Mouse (Mus musculus): ENCODE measurements around the gene Gjb3. TPM values are rescaled to one million over a fixed set of nuclear protein-coding genes. Genes with fewer than 3 reads are reported as not detected.

The Gjb3 gene
- polyA plus RNA-seq, 1 experiment = 1.8 TPM

DNA sequence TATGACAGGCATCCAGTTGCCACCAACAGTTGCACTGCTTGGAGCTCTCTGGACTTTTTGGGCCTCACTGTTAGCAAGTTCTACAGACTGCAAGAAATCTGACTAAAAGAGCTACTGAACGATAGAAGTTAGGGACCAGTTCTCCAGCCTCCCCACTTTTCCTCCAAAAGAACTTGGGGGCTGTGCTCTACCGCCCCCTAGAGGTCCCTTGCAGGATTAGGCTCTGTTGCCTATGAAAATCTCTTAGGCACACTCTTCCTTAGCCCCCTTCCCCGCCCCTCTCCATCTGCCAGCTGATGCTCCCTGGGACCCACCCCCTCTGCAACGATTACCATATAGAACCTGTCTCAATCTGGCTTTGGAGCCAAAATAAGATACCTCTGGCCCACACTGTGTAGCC, 32.7 kb upstream of the Gjb3 start:
- Histone ChIP-seq H3K79me3 (ENCODE audit: low read depth) (no peaks in the 10 kb centered on the region), H3K27me3 (ENCODE audit: control insufficient read depth, insufficient read depth, insufficient read length) (peaks cover 3% of the 10 kb centered on the region), H3K36me3 (ENCODE audit: control insufficient read depth, insufficient read depth) (no peaks in the 10 kb centered on the region), H3K4me3 (ENCODE audit: insufficient read depth, poor library complexity, severe bottlenecking) (no peak overlapping the region), H3ac (ENCODE audit: control insufficient read depth, insufficient read length, low read depth) (no peak overlapping the region), H3K79me2 (ENCODE audit: control insufficient read depth, insufficient read depth) (no peaks in the 10 kb centered on the region)
- TF ChIP-seq CEBPB (IDR thresholded peaks at IDR 0.05; ENCODE audit: low read depth) (no peak), MYOG (IDR thresholded peaks at IDR 0.05; ENCODE audit: control insufficient read depth, extremely low read depth, insufficient read length) (no peak), USF1 (IDR thresholded peaks at IDR 0.05; ENCODE audit: low read depth) (no peak), MAX (IDR thresholded peaks at IDR 0.05) (no peak), MYOD1 (IDR thresholded peaks at IDR 0.05; ENCODE audit: control insufficient read depth, insufficient read length, low read depth) (no peak), CTCF (IDR thresholded peaks at IDR 0.05; ENCODE audit: control insufficient read depth, insufficient read depth, insufficient read length) (no peak), FOSL1 (IDR thresholded peaks at IDR 0.05; ENCODE audit: insufficient read depth, low read length, poor library complexity, severe bottlenecking) (no peak)

DNA sequence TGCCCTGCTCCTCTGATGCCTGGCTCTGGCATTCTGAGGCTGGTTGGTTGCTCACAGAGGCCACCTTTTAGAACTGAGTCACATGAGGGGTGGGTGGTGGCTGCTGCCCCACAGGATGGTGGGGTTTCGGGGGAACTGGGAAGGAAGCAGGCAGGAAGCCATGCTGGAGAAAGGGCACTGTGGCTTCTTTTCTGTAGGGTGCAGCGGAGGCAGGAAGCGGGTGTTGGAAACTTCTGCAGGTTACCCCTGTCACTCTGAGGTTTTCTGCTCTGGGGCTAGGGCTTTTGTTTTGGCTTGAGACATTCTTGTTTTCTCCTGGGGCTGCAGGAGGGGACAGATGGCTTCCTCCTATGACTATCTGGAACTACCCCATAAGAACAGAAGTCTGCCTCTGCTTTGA, 31.9 kb upstream of the Gjb3 start:
- TF ChIP-seq USF1 (IDR thresholded peaks at IDR 0.05; ENCODE audit: low read depth) = no peak
- H3ac ChIP-seq (ENCODE audit: control insufficient read depth, insufficient read length, low read depth) = no peak overlapping the region
- no peaks in the 10 kb centered on the region for H3K79me2 ChIP-seq (ENCODE audit: control insufficient read depth, insufficient read depth)
- no peaks in the 10 kb centered on the region for H3K36me3 ChIP-seq (ENCODE audit: control insufficient read depth, insufficient read depth)
- no peak overlapping the region for H3K4me3 ChIP-seq (ENCODE audit: insufficient read depth, poor library complexity, severe bottlenecking)
- H3K27me3 ChIP-seq (ENCODE audit: control insufficient read depth, insufficient read depth, insufficient read length) = peaks cover 3% of the 10 kb centered on the region
- H3K79me3 ChIP-seq (ENCODE audit: low read depth) = no peaks in the 10 kb centered on the region

DNA sequence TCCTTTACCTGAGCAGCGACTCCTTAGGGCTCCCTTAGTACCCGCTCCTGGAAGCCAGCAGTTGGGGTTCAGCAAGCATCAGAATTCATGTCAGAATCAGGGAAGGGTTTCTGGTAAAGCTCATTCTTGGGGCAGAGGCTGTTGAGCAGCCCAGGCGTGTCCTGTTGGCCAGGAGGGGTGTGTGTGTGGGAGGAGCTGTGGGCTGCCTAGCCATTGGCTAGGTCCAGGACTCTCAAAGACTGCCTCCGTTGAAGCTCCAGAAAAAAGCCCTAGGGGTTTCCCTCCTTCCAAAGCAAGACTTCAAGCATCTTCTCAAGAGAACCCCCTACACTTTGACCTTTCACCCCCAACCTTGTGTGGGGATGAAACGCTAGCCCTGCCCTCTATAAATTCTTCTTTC, 27.4 kb upstream of the Gjb3 start, which contains the start of gene Gjb5:
Gjb5 (minus strand) TSS at position 164 of the 400 bp plus-strand sequence.
- Histone ChIP-seq H3ac (ENCODE audit: control insufficient read depth, insufficient read length, low read depth) (no peak within 1 kb of the TSS), H3K27me3 (ENCODE audit: control insufficient read depth, insufficient read depth, insufficient read length) (no peaks in the 10 kb centered on the region), H3K4me3 (ENCODE audit: insufficient read depth, poor library complexity, severe bottlenecking) (no peak within 1 kb of the TSS), H3K36me3 (ENCODE audit: control insufficient read depth, insufficient read depth) (no peaks in the 10 kb centered on the region), H3K79me2 (ENCODE audit: control insufficient read depth, insufficient read depth) (no peaks in the 10 kb centered on the region), H3K79me3 (ENCODE audit: low read depth) (no peaks in the 10 kb centered on the region)
- no peak for TF ChIP-seq MAX (IDR thresholded peaks at IDR 0.05)

DNA sequence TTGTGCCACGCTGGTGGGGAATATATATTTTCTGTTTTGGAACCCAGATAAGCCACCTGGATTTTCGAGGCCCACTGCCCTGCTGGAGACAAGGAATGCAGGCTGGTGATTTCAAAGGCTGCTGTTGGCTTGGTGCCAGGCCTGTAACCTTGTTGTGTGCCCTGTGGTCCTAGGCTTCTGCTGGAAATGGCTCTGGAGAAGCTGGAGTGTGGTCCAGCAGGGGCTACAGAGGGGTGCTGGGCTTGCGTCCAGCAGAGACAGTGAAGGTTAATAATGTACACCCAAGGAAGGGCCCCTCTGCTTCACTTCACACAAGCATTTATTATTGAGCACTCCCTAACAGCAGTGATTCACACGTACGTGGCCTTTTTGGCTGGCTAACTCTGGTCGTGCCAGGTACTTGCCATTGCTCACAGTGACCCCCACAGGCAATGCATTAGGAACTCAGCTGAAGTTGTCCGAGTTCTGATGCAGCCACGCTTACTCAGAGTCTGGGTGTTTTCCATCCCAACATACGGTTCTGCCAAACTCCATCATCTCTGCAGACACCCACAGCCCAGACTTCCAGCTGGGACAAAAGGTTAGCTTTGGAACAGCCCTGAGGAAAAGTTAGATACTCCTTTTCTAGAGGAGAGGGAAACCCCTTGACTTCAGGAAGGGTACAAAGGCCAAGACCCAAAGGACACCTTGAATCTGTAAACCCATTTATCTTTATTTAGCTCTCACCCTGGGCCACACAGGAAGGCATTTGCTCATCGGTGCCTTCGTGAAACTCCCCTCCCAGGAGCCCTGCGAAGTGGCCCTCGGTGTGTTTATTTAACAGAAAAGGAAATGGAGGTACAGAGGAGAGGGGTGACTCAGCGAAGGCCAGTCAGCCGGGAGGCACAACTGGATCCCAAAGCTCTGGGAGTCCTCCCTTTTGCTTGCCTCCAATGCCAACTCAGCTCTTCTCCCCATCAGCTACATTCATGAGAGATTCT, 24.2 kb upstream of the Gjb3 start:
- Histone ChIP-seq H3ac (ENCODE audit: control insufficient read depth, insufficient read length, low read depth) (no peak overlapping the region), H3K79me3 (ENCODE audit: low read depth) (peaks cover 5% of the 10 kb centered on the region), H3K27me3 (ENCODE audit: control insufficient read depth, insufficient read depth, insufficient read length) (no peaks in the 10 kb centered on the region), H3K36me3 (ENCODE audit: control insufficient read depth, insufficient read depth) (peaks cover 11% of the 10 kb centered on the region), H3K79me2 (ENCODE audit: control insufficient read depth, insufficient read depth) (peaks cover 10% of the 10 kb centered on the region), H3K4me3 (ENCODE audit: insufficient read depth, poor library complexity, severe bottlenecking) (no peak overlapping the region)
- peak; percentile 30 for TF ChIP-seq MAX (IDR thresholded peaks at IDR 0.05)
- no peak for TF ChIP-seq CTCF (IDR thresholded peaks at IDR 0.05; ENCODE audit: control insufficient read depth, insufficient read depth, insufficient read length)
- TF ChIP-seq CEBPB (IDR thresholded peaks at IDR 0.05; ENCODE audit: low read depth) = no peak
- TF ChIP-seq USF1 (IDR thresholded peaks at IDR 0.05; ENCODE audit: low read depth) = no peak
- TF ChIP-seq FOSL1 (IDR thresholded peaks at IDR 0.05; ENCODE audit: insufficient read depth, low read length, poor library complexity, severe bottlenecking) = peak; percentile 57

DNA sequence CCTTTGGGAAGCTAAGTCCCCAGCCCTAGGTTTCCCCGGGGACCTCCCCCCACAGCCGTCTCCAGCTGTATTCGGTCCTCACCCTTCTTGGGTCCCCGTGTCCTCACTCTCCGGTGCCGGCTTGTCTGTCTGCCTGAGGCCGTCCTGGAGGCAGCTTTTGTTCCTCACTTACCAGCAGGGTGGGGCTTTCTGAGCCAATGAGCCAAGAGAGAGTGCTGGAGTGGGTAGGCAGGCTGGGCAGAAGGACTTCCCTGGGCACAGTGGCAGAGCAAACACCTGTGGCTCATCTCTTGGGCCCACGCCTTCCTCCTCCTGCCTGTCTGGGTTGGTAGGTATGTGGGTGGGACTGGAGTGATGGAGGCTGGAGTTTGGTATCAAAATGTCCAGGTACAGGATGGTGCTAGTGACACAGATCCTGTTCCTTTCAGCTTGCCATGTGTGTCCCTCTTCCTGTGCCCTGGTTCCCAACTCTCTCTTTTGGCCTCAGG, 23.4 kb upstream of the Gjb3 start, which contains the start of gene Gjb4:
Gjb4 (minus strand) TSS at position 131 of the 488 bp plus-strand sequence.
- Histone ChIP-seq H3K79me3 (ENCODE audit: low read depth) (peaks cover 5% of the 10 kb centered on the region), H3K36me3 (ENCODE audit: control insufficient read depth, insufficient read depth) (peaks cover 11% of the 10 kb centered on the region), H3K79me2 (ENCODE audit: control insufficient read depth, insufficient read depth) (peaks cover 10% of the 10 kb centered on the region), H3K27me3 (ENCODE audit: control insufficient read depth, insufficient read depth, insufficient read length) (no peaks in the 10 kb centered on the region), H3K4me3 (ENCODE audit: insufficient read depth, poor library complexity, severe bottlenecking) (no peak within 1 kb of the TSS), H3ac (ENCODE audit: control insufficient read depth, insufficient read length, low read depth) (no peak within 1 kb of the TSS)
- TF ChIP-seq MYOG (IDR thresholded peaks at IDR 0.05; ENCODE audit: control insufficient read depth, extremely low read depth, insufficient read length) = no peak
- TF ChIP-seq USF1 (IDR thresholded peaks at IDR 0.05; ENCODE audit: low read depth) = no peak
- TF ChIP-seq CTCF (IDR thresholded peaks at IDR 0.05; ENCODE audit: control insufficient read depth, insufficient read depth, insufficient read length) = no peak
- no peak for TF ChIP-seq CEBPB (IDR thresholded peaks at IDR 0.05; ENCODE audit: low read depth)
- TF ChIP-seq MYOD1 (IDR thresholded peaks at IDR 0.05; ENCODE audit: control insufficient read depth, insufficient read length, low read depth) = no peak
- no peak for TF ChIP-seq FOSL1 (IDR thresholded peaks at IDR 0.05; ENCODE audit: insufficient read depth, low read length, poor library complexity, severe bottlenecking)
- TF ChIP-seq MAX (IDR thresholded peaks at IDR 0.05) = no peak

DNA sequence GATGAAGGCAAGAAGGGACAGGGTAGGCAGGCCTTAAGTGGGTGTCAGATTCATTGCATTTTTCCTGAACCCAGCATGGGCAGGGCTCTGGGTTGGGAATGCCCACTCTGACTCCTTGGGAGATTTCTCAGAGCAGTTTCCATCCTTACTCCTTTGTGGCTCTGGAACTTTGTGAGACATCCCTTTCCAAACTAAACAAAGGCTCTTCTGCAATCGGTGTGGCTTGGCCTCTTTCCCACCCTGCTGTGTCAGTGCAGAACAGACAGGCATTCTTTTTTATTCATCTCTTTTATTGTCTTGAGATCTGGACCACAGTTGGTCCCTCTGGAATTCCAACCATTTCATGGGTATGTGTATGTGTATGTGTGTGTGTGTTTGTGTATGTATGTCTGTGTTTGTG, 21.9 kb upstream of the Gjb3 start:
- TF ChIP-seq CEBPB (IDR thresholded peaks at IDR 0.05; ENCODE audit: low read depth) (peak; percentile 96), CTCF (IDR thresholded peaks at IDR 0.05; ENCODE audit: control insufficient read depth, insufficient read depth, insufficient read length) (no peak), MYOD1 (IDR thresholded peaks at IDR 0.05; ENCODE audit: control insufficient read depth, insufficient read length, low read depth) (peak; percentile 4)
- Histone ChIP-seq H3K27me3 (ENCODE audit: control insufficient read depth, insufficient read depth, insufficient read length) (no peaks in the 10 kb centered on the region), H3ac (ENCODE audit: control insufficient read depth, insufficient read length, low read depth) (no peak overlapping the region), H3K79me3 (ENCODE audit: low read depth) (peaks cover 5% of the 10 kb centered on the region), H3K4me3 (ENCODE audit: insufficient read depth, poor library complexity, severe bottlenecking) (no peak overlapping the region), H3K36me3 (ENCODE audit: control insufficient read depth, insufficient read depth) (peaks cover 11% of the 10 kb centered on the region), H3K79me2 (ENCODE audit: control insufficient read depth, insufficient read depth) (peaks cover 10% of the 10 kb centered on the region)
